Mouse (Mus musculus): ENCODE results near the gene Eid2.

Gene Eid2

DNA sequence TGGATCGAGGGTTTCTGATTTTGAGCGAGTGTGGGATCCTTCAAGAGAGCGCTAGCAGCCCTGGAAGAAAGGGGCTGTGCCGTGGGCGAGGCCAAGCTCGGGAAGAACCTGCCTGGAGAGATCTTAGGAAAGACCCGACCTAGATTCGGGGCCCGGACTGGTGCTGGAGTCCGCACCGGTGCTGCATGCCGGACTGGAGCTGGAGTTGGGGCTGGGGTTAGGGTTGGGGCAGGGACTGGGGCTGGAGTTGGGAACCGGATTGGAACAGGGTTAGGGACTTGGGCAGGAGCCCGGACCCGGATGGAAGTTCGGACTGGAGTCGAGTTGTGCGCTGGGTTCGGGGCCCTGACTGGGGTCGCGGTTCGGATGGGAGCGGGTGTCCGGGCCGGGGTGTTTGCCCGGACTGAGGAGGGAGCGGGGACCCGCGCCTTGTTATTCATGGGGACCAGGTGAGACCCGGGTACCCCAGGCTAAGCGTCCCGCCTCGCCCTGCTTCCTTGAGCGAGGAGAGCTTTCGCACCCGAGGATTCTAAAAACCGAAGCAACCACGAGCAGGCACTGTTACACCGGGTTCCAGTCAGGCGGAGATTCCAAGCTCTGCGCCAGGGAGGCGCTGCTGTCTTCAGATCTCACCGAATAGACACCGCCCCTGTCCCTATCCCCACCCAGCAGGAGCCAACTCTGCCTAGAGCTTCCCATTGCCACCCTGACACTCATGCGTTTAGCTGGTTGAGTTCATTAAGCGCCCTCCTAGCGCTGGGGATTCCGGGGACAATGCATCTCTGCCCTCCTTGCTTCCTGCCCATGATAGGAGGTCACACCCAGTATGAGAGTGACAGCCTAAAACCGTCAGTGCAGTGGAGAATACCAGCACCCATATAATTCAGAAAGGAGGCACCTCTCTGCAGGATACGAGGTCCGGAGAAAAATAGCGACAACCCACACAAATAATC lies 23.2 kb downstream of the Eid2 start, which contains the start of gene Selenov:
Selenov (minus strand) TSS at position 549 of the 953 bp plus-strand sequence.
- no peak for DNase-seq (ENCODE audit: low spot score)

DNA sequence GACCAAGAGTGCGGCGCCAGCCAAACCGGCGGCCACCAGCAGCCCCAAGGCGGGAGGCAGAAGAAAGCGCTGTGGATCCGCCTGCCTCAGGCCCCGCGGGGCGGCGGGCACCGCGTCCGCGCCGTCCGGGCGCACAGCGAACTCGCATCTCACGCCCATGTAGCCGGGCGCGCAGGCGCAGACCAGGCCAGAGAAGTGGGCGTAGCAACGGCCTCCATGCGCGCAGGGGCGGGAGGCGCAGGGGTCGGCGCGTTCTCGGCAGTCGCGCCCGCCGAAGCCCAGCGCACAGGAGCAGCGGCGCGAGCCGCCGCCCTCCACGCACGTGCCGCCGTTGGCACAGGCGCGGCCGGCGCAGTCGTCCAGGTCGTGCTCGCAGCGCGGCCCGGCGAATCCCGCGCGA lies 26.8 kb downstream of the Eid2 start:
- peak; percentile 21 for DNase-seq (ENCODE audit: low spot score)

DNA sequence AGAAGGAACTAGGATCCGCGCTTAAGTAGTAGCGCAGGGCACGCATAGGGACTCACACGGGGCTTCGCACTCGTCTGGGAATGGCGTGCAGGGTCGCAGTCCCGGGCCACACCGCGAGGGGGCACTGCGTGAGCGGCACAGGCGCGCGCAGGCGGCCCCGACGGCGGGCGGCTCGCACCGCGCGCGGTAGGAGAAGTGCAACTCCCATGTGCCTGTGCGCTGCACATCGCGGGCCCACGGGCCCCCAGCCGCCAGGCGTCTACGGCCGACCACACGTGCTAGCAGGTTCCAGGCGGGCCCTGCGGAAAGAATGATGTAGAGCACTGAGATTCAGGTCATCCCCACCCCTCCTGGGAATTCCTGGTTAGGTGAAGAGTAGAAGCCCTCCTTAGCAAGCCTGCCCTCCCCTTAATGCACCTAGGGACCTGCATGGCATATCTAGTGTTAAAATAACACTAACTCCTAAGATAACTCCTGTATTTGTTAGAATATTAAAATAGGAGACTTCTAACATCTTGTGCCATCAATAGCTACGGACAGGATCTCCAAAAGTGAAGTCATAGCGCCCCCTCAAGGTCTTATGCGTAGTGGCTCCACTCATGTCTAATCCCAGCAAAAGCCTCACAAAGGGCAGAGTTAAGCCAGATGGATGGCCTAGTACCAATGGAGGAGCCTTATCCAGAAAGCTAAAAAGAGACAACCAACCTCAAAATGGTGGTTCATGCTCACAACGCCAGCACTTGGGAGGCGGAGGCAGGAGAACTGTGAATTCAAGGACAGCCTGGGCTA lies 31.4 kb downstream of the Eid2 start:
- DNase-seq (ENCODE audit: low spot score): peak; percentile 39

DNA sequence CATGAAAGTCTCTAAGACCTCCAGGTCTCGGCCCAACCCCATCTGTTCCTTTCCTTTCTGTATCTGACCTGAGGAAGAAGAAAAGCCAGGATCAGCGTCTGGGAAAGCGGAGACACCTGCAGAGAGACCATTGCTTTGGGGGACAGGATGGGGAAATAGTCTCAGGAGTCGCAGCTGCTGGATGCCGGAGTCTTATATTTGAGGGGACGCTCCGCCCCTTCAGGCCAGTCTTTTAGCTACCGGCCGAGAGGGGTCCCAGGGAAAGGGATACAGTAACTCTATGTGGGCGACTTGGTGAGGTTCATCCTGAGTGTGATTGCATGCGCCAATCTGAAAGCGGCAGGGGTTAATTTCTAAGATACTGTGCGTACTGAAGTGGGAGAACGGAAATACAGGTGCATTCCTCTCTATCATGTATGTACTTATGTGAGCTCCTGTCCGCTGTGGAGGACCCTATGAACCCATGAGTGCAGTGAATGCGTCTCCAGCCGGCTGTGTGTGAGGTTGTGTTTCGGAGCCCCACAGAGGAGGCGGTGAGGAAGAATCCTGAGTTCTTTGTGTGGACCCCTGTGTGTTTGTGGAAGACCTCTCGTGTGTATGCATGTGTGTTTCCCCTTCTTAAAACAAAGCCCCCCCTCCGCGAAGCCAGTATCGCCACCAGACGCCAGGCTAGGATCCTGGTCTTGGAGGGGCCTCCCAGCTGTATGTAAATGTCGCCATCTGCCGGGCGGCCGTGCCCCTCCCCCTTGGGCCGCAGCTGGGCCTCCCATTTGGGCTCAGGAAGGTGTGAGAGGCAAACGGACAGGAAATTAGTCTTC lies 34.1 kb downstream of the Eid2 start, which contains the start of gene Dll3:
Dll3 (minus strand) TSS at position 623 of the 818 bp plus-strand sequence.
- DNase-seq (ENCODE audit: low spot score): peak; percentile 32

DNA sequence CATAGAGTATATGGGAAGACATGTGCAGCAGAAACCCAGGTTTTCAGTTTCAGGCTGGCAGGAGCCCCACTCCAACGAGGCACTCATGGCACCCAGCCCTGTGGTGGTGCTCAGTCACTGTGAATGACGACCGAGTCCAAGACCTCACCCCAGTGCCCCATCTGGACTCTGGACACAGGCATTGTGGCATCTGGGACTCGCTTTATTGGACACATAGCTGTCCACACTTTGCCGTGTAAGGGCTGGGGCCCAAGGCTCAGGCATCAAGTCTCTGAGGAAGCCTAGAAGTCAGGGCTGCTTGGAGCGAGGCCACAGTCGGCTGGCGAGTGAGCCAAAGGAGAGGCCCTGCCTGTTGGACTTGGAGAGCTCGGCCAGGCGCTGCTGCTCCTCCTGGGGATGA lies 38.0 kb downstream of the Eid2 start:
- DNase-seq (ENCODE audit: low spot score): no peak

DNA sequence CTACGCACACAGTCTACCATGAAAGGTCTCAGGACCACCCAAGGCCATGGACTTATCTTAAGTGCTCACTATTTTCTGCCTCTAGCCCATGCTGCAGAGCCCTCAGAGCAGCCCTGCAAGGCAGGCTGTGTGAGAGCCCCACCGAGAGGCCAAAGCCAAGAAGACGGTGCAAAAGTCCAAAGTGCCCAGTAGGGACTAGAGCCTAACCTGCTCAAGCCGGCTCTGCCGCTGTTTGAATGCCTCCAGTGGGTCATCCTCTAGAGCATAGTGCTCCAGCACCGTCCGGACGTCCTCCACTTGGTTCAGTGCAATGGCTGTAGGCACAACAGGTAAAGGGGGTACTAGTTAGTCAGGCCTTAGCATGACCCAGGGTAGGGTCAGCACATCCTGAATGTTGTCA lies 38.5 kb downstream of the Eid2 start:
- DNase-seq (ENCODE audit: low spot score): no peak

DNA sequence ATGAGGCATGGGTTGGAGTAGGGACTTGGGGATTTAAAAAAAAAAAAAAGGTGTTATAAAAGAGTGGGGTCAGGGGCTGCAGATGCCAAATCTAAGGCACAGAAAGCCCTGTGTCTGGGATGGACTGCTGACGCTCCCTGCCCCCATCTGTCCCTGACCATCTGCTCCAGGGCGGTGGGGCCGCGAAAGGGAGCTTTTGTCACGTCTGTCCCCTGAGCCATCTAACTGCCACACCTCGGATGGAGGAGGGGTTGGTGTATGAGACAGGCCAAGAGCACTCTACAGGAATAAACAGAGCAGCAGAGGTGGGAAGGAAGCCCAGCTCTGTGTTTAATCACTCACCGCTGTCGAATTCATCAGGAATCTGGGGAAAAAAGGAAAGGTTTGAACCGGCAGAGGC lies 42.1 kb downstream of the Eid2 start:
- no peak for DNase-seq (ENCODE audit: low spot score)

DNA sequence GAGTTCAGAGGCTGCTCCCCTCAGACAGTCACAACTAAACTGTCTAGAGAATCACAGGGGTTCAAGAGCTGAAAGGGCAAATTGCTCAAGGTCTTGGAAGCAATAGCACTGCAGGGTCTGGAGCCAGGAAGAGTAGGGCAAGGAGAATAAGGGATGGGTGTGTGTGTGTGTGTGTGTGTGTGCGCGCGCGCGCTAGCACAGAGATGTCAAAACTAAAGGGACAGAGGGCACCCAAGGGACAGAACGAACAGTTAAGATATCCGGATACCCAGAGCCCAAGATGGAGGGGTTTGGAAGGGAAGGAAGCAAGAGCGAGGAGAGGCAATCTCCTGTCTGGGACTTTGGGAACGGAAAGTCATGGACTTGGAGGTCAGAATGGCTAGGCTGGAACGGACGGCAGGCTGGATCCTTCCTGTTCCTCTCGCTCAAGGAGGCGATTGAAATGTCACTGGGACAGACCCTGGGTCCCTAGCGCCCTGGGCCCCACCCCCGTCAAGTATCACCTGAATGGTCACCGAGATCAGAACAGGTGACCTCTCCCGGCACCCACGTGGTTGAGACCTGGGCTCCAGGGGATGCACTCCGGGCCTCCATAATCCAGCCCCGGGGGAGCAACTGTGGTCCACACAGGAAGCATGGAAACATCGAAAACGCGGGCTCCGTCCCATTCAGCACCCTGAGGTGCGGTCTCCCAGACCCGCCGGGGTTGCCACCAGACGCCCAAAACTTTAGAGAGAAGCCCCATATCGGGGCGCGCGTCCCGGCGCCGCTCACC lies 43.7 kb downstream of the Eid2 start:
- DNase-seq (ENCODE audit: low spot score): peak; percentile 4

DNA sequence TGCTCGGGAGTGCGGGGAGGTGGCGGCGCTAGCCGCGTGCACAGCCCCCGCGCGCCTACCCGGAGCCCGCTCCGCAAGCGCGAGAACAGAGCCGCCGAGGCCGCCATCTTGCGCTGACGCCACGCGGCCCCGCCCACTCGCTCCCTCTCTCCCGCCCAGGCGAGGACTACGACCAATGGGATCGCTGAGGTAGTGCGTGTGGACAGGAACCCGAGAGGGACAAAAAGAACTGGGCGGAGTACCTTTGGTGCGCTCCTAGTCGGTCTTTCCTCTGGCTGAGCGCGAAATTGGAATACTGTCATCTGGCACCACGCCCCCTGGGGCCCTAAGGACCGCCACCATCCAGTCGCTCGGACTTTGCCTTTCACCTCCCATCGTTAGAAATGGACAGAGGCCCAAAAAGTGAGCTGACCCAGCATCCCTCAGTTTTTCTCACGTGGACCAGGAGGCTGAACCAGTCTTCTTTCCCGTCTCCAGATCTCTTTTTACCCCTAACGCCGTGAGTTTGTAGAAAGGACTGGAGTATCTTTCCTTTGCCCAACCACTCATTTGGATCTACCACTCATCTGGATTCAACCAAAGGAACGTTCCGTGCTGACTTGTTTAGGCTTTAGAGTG lies 44.4 kb downstream of the Eid2 start, which contains the start of gene Timm50:
Timm50 (minus strand) TSS at position 147 of the 618 bp plus-strand sequence.
- peak; percentile 98 for DNase-seq (ENCODE audit: low spot score)

DNA sequence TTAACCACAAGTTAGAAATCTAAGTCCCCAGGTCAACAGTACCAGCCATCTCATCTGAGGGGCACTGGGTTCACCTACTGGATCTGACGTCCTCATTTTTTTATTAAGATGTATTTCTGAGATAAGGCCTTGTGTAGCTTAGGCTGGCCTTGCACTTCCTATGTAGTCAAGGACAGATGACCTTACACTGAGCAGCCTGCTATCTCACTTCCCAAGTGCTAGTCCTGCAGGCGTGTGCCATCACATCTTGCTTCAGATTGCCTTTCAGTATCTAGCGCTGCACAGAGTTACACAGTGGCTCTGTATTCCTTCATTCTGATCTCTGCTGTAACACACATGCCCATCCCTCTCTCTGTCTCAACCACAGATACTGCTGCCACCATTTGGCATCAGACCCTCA lies 50.4 kb downstream of the Eid2 start:
- no peak for DNase-seq (ENCODE audit: low spot score)

DNA sequence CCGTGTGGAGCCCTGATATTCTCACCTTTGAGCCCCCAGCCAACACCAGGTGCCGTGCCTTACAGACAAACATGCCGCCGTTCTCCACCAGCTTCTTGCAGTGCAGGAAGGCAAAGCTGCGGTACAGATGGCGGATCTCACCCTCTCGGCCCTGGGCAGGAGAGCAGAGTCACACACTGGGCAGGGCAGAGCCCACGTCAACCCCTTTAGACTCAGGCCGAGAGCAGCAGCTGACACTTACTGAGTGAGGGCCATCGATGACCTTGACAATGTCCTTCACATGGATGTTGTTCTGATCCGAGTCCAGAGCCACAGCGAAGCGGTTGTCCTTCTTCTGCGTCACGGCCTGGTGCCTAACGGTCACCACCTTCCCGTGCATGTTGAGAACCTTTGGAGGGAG lies 51.0 kb downstream of the Eid2 start:
- DNase-seq (ENCODE audit: low spot score): no peak
